Mouse (Mus musculus) embryonic facial prominence, embryonic 12.5 days (tissue): ENCODE measurements around the gene Dnajc3. TPM values are rescaled to one million over a fixed set of nuclear protein-coding genes. Genes with fewer than 3 reads are reported as not detected.
A peak's percentile ranks its signal among the peaks of the same experiment; 100 is the strongest.

Source experiments
- ATAC-seq: fragments of 200-750 bp; cut with Nextera tagmentation; 2 replicates; pipeline ENCODE4 v1.8.0; 2017; ENCODE audit not compliant: insufficient number of reproducible peaks, insufficient read depth, low FRiP score, low TSS enrichment
- H3K27ac ChIP-seq: fragments of 300-500 bp; sonication (generic); 2 replicates; pipeline ENCODE4 v1.5.1; 2016; ENCODE audit warnings: mild to moderate bottlenecking
- H3K27me3 ChIP-seq: fragments of 300-500 bp; sonication (generic); 2 replicates; pipeline ENCODE4 v1.6.1; 2016; ENCODE audit warnings: mild to moderate bottlenecking, moderate library complexity
- H3K36me3 ChIP-seq: fragments of 300-500 bp; sonication (generic); 2 replicates; pipeline ENCODE4 v1.6.1; 2016; ENCODE audit warnings: mild to moderate bottlenecking
- H3K4me1 ChIP-seq: fragments of 300-500 bp; sonication (generic); 2 replicates; pipeline ENCODE4 v1.6.1; 2016
- H3K4me2 ChIP-seq: fragments of 300-500 bp; sonication (generic); replicated peaks from 2 replicates; pipeline ENCODE4 v1.6.1; 2016; ENCODE audit warnings: mild to moderate bottlenecking, moderate library complexity
- H3K4me3 ChIP-seq: fragments of 300-500 bp; sonication (generic); 2 replicates; pipeline ENCODE4 v1.5.1; 2016; ENCODE audit warnings: mild to moderate bottlenecking
- H3K9ac ChIP-seq: fragments of 300-500 bp; sonication (generic); 2 replicates; pipeline ENCODE4 v1.6.1; 2016; ENCODE audit warnings: mild to moderate bottlenecking, moderate library complexity
- H3K9me3 ChIP-seq: fragments of 300-500 bp; sonication (generic); 2 replicates; pipeline ENCODE4 v1.6.1; 2016; ENCODE audit warnings: mild to moderate bottlenecking, moderate library complexity
- WGBS: fragments of 180-500 bp; shearing (Covaris S2); methylation state at CpG from one replicate; pipeline ENCODE4 v1.1.7; 2016; 5-methylcytosine and 5-hydroxymethylcytosine counted together
- polyA plus RNA-seq: library from polyadenylated mRNA; unstranded; fragments of >200 nt; fragmentation: Nextera tagmentation; extraction: Ambion mirVana; gene quantifications from 2 replicates; pipeline ENCODE4 v1.2.1, GENCODE M21; 2016

The Dnajc3 gene
- polyA plus RNA-seq, 1 experiment from 2014 or later = 30.9 TPM

DNA sequence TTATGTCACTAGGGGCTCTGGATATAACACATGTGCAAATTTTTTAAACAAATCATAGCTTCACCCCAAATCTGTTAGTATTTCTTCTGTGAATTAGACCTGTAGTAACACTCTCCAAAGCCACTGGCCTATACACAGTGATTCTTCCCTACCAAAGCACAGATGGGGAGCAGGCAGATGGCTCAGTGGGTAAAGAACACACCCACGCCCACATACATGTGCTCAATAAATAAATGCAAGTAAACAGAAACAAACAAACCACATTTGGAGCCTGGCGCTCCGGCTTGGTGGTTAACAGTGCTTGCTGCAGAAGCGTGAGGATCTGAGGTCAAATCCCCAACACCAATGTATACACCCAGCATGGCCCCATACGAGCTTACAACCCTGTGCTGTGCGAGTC, 26.3 kb upstream of the Dnajc3 start:
- Histone ChIP-seq H3K36me3 (peaks cover 61% of the 10 kb centered on the region), H3K9me3 (no peaks in the 10 kb centered on the region), H3K4me3 (no peak overlapping the region), H3K9ac (no peak overlapping the region), H3K27ac (no peak overlapping the region), H3K4me2 (no peak overlapping the region), H3K4me1 (peaks cover 12% of the 10 kb centered on the region), H3K27me3 (no peaks in the 10 kb centered on the region)
- ATAC-seq = no peak
- 90% methylated on average over 6 of the region's 6 CpGs for WGBS

GRCm38 (mm10) chr14:118913651-118914050, 24.1 kb upstream of the Dnajc3 start:
- Histone ChIP-seq H3K9me3 (no peaks in the 10 kb centered on the region), H3K27ac (no peak overlapping the region), H3K4me2 (no peak overlapping the region), H3K4me3 (no peak overlapping the region), H3K9ac (no peak overlapping the region), H3K27me3 (no peaks in the 10 kb centered on the region), H3K36me3 (peaks cover 52% of the 10 kb centered on the region), H3K4me1 (peaks cover 12% of the 10 kb centered on the region)
- 42% methylated on average over 5 of the region's 5 CpGs for WGBS
- no peak for ATAC-seq

- Histone ChIP-seq H3K9me3 (no peaks in the 10 kb centered on the region), H3K4me1 (peaks cover 28% of the 10 kb centered on the region), H3K4me2 (no peak overlapping the region), H3K27ac (no peak overlapping the region), H3K36me3 (peaks cover 27% of the 10 kb centered on the region), H3K27me3 (0 out of 2 replicates have a peak, but pooled peaks cover 5% of the 10 kb centered on the region), H3K9ac (no peak overlapping the region), H3K4me3 (no peak overlapping the region)
- ATAC-seq = no peak
- 72% methylated on average over 8 of the region's 8 CpGs for WGBS
Observed at GRCm38 (mm10) chr14:118919025-118919424, 18.8 kb upstream of the Dnajc3 start.

DNA sequence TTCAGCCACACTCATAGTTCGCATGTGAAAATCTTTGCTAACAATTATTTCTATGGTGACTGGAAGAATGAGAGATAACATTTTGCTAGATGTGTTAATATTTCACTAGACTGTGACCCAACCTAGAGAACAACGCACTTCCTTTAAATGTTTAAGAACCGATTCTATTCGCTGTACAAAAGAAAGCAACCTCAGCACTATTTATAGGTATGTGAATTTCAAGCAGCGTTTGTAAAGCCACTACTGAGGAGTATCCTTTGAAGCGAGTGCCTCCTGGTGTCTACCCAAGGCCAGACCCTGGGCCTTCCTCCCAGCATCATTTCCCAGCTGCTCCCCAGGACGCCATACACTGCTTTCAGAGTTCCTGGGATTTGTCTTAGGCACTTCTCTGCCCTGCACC, 17.1 kb upstream of the Dnajc3 start:
- H3K9me3 ChIP-seq = no peaks in the 10 kb centered on the region
- H3K27ac ChIP-seq = no peak overlapping the region
- no peak overlapping the region for H3K4me2 ChIP-seq
- 0 out of 2 replicates have a peak, but pooled peaks cover 5% of the 10 kb centered on the region for H3K27me3 ChIP-seq
- H3K36me3 ChIP-seq = peaks cover 14% of the 10 kb centered on the region
- ATAC-seq = no peak
- H3K9ac ChIP-seq = no peak overlapping the region
- peaks cover 30% of the 10 kb centered on the region for H3K4me1 ChIP-seq
- WGBS = 64% methylated on average over 7 of the region's 7 CpGs
- no peak overlapping the region for H3K4me3 ChIP-seq

GRCm38 (mm10) chr14:118922251-118922650, 15.5 kb upstream of the Dnajc3 start:
- peaks cover 35% of the 10 kb centered on the region for H3K4me1 ChIP-seq
- H3K4me2 ChIP-seq = peak overlapping the region; percentile 80
- no peak for ATAC-seq
- H3K9ac ChIP-seq = peak overlapping the region; percentile 56
- H3K36me3 ChIP-seq = peaks cover 10% of the 10 kb centered on the region
- H3K27me3 ChIP-seq = 0 out of 2 replicates have a peak, but pooled peaks cover 5% of the 10 kb centered on the region
- no peaks in the 10 kb centered on the region for H3K9me3 ChIP-seq
- H3K27ac ChIP-seq = no peak overlapping the region
- H3K4me3 ChIP-seq = peak overlapping the region; percentile 73
- WGBS = 19% methylated on average over 22 of the region's 22 CpGs

DNA sequence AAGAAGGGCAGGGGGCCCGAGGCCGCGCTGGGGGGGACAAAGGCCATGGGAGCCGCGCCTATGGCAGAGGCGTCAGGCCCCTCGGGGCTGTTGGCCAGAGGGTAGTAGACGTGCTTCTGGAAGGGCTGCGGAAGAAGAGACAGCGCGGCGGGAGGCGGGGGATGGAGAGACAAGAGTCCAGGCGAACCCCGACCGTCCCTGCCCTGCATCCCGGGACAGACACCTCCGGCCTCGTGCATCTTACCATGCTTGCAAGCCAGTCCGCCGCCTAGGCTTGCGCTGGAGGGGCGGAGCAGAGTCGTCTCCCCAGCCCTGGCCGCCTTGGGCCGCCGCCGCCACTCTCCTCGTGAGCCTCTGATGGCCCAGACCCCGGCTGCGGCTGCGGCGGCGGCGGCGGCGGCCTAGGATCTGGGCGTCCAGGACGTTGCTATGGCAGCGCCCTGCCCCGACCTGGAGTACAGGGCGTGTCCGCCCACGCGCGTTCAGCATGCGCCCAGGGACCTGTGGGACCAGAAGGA, 15.1 kb upstream of the Dnajc3 start:
- WGBS = 2% methylated on average over 47 of the region's 47 CpGs
- peak overlapping the region; percentile 56 for H3K9ac ChIP-seq
- ATAC-seq = peak; percentile 12; the same call in 1 of the 2 replicates
- no peak overlapping the region for H3K27ac ChIP-seq
- H3K9me3 ChIP-seq = no peaks in the 10 kb centered on the region
- H3K27me3 ChIP-seq = 0 out of 2 replicates have a peak, but pooled peaks cover 5% of the 10 kb centered on the region
- H3K4me1 ChIP-seq = peaks cover 35% of the 10 kb centered on the region
- H3K36me3 ChIP-seq = peaks cover 10% of the 10 kb centered on the region
- H3K4me2 ChIP-seq = peak overlapping the region; percentile 80
- peak overlapping the region; percentile 73 for H3K4me3 ChIP-seq

DNA sequence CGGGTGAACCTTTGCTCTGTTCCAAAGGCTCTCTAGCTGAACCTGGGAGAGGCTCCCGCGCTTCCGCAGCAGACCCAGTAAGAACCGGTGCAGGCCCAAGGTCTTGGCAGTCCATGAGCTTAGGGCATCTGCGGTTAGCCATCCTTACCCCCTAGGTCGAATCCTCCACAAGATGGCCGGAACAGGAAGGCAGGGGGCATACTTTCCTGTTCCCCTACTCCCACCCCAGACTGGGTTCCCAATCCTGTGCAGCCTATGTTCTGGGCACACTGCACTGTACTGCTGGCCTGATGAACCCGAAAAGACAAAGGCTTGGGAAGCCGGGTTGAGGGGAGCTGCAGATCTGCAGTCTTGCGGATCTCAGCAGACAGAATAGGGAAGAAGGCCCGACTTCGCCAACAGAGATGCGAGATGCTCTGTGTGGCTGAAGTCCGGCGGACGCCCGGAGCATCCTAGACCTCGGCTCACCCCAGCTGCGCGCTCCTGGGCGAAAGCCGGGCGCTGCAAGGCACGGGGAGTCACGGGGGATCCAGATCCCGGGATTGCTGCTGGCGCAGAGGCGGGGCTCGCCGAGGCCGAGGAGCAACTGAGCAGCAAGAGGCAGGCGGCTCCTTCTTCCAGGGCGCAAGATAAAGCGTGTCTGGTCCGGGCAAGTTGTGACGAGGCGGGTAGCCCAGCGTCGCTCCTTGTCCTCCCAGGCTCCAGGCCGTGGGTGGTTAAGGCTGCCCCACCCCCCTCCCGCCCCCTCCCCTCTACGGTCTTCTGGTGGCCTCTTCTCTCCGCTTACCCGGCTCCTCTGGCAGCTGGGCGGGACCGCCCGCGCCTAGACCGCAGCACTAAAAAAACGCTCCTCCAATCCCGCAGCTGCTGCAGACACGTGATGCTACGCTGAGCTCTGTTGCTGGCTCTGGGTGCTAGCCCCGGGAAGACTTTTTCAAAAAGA, 12.8 kb upstream of the Dnajc3 start, which contains the start of gene Dzip1:
Dzip1 (minus strand) TSS at position 788 of the 943 bp plus-strand sequence.
- peak within 1 kb of the TSS; percentile 75 for H3K9ac ChIP-seq
- under 1% methylated on average over 55 of the region's 55 CpGs for WGBS
- H3K27ac ChIP-seq = peak within 1 kb of the TSS; percentile 94
- no peaks in the 10 kb centered on the region for H3K9me3 ChIP-seq
- no peaks in the 10 kb centered on the region; the same call in 1 of the 2 replicates for H3K36me3 ChIP-seq
- H3K4me3 ChIP-seq = peak within 1 kb of the TSS; percentile 73
- 0 out of 2 replicates have a peak, but pooled peaks cover 5% of the 10 kb centered on the region for H3K27me3 ChIP-seq
- peaks cover 35% of the 10 kb centered on the region for H3K4me1 ChIP-seq
- peak within 1 kb of the TSS; percentile 80 for H3K4me2 ChIP-seq
- ATAC-seq = peak; percentile 92

- no peak overlapping the region for H3K4me2 ChIP-seq
- no peak overlapping the region for H3K9ac ChIP-seq
- H3K4me3 ChIP-seq = no peak overlapping the region
- 83% methylated on average over 3 of the region's 3 CpGs for WGBS
- no peak overlapping the region for H3K27ac ChIP-seq
- no peaks in the 10 kb centered on the region for H3K27me3 ChIP-seq
- no peak for ATAC-seq
- peaks cover 14% of the 10 kb centered on the region for H3K4me1 ChIP-seq
- H3K9me3 ChIP-seq = no peaks in the 10 kb centered on the region
- H3K36me3 ChIP-seq = no peaks in the 10 kb centered on the region
Observed at GRCm38 (mm10) chr14:118928565-118928964, 9.2 kb upstream of the Dnajc3 start.

DNA sequence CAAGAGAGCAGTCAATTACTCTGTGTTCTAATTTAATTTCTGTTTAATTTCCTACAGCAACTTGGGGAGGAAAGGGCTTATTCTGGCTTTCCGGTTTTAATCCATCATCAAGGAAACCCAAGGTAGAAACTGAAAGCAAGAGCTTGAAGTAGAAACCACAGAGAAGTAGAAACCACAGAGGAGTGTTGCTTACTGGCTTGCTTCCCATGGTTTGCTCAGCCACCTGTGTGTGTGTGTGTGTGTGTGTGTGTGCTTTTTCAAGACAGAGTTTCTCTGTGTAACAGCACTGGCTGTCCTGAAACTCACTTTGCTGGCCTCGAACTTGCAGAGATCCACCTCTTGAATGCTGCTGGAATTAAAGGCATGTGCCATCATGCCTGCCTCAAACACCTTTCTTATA, 8.0 kb upstream of the Dnajc3 start:
- Histone ChIP-seq H3K4me3 (no peak overlapping the region), H3K27ac (no peak overlapping the region), H3K4me1 (peaks cover 11% of the 10 kb centered on the region; the same call in 1 of the 2 replicates), H3K27me3 (0 out of 2 replicates have a peak, but pooled peaks cover 2% of the 10 kb centered on the region), H3K9me3 (no peaks in the 10 kb centered on the region), H3K4me2 (no peak overlapping the region), H3K9ac (no peak overlapping the region), H3K36me3 (no peaks in the 10 kb centered on the region)
- ATAC-seq = no peak
- WGBS = 65% methylated on average over 2 of the region's 2 CpGs

DNA sequence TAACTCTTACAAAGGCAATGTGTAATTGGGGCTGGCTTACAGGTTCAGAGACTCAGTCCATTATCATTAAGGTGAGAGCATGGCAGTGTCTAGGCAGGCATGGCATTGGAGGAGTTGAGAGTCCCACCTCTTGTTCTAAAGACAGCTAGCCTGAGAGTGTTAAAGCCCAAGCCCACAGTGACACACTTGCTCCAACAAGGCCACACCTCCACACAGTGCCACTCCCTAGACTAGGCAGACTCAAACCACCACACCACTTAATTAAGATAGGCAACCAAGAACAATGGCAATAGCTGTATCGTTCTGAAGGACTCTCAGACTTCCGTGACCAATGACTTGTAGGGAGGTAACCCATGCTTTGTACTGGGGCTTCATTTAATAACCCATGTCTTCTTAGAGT, 7.0 kb upstream of the Dnajc3 start:
- 82% methylated on average over 2 of the region's 2 CpGs for WGBS
- 0 out of 2 replicates have a peak, but pooled peaks cover 3% of the 10 kb centered on the region for H3K27me3 ChIP-seq
- H3K36me3 ChIP-seq = no peaks in the 10 kb centered on the region
- ATAC-seq = no peak
- H3K9me3 ChIP-seq = no peaks in the 10 kb centered on the region
- H3K4me3 ChIP-seq = no peak overlapping the region
- H3K9ac ChIP-seq = no peak overlapping the region
- H3K4me1 ChIP-seq = peaks cover 8% of the 10 kb centered on the region; the same call in 1 of the 2 replicates
- H3K4me2 ChIP-seq = no peak overlapping the region
- no peak overlapping the region for H3K27ac ChIP-seq

DNA sequence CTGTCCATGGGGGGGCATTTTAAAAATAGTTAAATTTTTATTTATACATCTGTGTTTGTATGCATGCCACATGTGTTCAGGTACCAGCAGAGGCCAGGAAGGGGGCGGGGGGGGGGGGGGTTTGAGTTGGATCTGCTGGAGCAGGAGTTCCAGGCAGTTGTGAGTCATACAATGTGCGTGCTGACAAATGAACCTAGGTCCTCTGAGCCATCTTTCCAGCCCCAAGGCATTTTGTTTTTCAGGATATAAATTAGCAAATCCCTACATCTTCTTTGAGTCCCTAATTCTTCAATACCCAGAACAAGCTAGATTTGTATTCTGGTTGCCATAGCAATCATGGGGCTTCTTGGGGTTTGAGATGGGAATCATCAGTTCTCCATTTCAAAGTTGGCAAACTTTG, 6.6 kb upstream of the Dnajc3 start:
- peaks cover 4% of the 10 kb centered on the region; the same call in 1 of the 2 replicates for H3K4me1 ChIP-seq
- H3K27me3 ChIP-seq = 0 out of 2 replicates have a peak, but pooled peaks cover 3% of the 10 kb centered on the region
- no peaks in the 10 kb centered on the region for H3K36me3 ChIP-seq
- no peak overlapping the region for H3K9ac ChIP-seq
- no peak overlapping the region for H3K4me3 ChIP-seq
- H3K27ac ChIP-seq = no peak overlapping the region
- H3K4me2 ChIP-seq = no peak overlapping the region
- H3K9me3 ChIP-seq = no peaks in the 10 kb centered on the region
- no peak for ATAC-seq
- 88% methylated on average over 1 of the region's 2 CpGs for WGBS
